Comparison of ENCODE assay signal across 17 mouse cellular contexts in the genomic region with DNA sequence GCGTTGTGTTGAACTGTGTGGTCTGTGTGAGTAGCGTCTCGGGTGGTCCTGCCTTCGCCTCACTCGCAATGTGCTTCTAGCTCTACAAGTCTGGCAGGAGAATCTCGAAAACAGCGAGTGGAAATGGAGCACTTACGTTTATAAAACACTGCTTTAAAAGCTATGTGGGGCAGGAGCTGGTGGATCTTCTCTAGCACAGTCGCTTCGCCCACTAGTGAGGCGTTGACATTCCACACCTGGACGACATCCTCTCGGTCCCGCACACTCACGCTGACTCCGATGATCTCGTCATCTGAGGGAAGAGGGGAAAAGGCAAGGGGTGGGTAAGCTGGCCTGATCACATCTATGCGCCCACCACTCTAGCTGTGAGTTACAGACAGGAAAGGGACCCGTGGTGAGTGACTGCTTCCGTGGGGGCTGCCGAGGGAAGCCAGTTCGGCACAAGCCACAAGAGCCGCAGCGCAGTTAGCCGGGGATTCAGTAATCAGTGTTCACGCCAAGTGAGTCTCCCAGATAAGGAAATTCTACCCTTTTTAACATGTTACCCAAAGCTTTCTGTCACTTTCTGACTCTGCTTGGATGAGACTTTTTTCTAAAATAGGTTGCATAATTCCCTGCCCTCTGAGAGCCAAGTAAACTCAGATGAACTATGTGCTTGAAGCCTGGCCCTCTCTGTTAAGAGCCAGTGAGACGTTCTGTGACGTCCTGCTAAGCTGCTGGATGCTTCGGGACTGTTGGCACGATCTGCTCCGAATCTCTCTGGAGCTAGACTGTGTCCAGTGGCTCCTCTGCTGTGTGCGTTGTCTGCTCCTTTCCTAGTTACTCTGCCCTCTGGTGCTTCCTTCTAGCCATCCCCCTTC. TPM values are rescaled to one million over a fixed set of nuclear protein-coding genes. Genes with fewer than 3 reads are reported as not detected.
DNase-seq lines count a peak whose midpoint lies in the region; ATAC-seq lines count a peak whose summit lies in the region.
"Had no signal": no experiment of that assay in that cellular context is flagged by ENCODE, and none has a peak within 500 bp of the region (broad histone marks: within the 10 kb centered on the region; RNA-seq: fewer than 3 reads in every experiment).

No protein-coding gene starts in this region.

- no peak overlapping the region for H3K4me3 ChIP-seq in heart, embryonic 11.5 days (ENCODE audit: low read depth, low read length)
- H3K4me3 ChIP-seq: forebrain, embryonic 15.5 days; hindbrain, embryonic 13.5 days; limb, embryonic 13.5 days; stomach, embryonic 15.5 days had no signal

- no peak overlapping the region for H3K4me2 ChIP-seq in heart, embryonic 11.5 days
- H3K4me2 ChIP-seq: forebrain, embryonic 15.5 days; hindbrain, embryonic 13.5 days; limb, embryonic 13.5 days; lung, embryonic 14.5 days; stomach, embryonic 15.5 days had no signal

- H3K27ac ChIP-seq in heart, embryonic 11.5 days (ENCODE audit: low read depth, low read length): no peak overlapping the region
- H3K27ac ChIP-seq: forebrain, embryonic 15.5 days; hindbrain, embryonic 13.5 days; limb, embryonic 13.5 days; stomach, embryonic 15.5 days had no signal

- 69% methylated on average over 32 of the region's 32 CpGs for WGBS in heart, embryonic 11.5 days (ENCODE audit: insufficient replicate concordance)

- H3K9me3 ChIP-seq in heart, embryonic 11.5 days (replicated peaks; ENCODE audit: control insufficient read depth, low read length): no peaks in the 10 kb centered on the region
- H3K9me3 ChIP-seq: forebrain, embryonic 15.5 days; hindbrain, embryonic 13.5 days; limb, embryonic 13.5 days; stomach, embryonic 15.5 days had no signal

- H3K36me3 ChIP-seq in heart, embryonic 11.5 days (ENCODE audit: control insufficient read depth, insufficient read depth, low read length): no peaks in the 10 kb centered on the region
- H3K36me3 ChIP-seq: forebrain, embryonic 15.5 days; stomach, embryonic 15.5 days had no signal

- no peak overlapping the region for H3K9ac ChIP-seq in heart, embryonic 11.5 days (ENCODE audit: low read depth, low read length)
- H3K9ac ChIP-seq: forebrain, embryonic 15.5 days; hindbrain, embryonic 13.5 days; limb, embryonic 13.5 days; lung, embryonic 14.5 days; stomach, embryonic 15.5 days had no signal

- peak; percentile 43 to 60 for DNase-seq in heart, adult 18-20 months
- peak; percentile 44 for DNase-seq in thymus, postnatal 4 days
- no peak for DNase-seq in thymus, postnatal 36 days
- peak; percentile 11 for DNase-seq in heart, postnatal 4 days
- no peak for DNase-seq in spleen, adult 18-20 months
- DNase-seq: cerebellum, adult 2 months; kidney, adult 8-10 months; lung, embryonic 14.5 days; right cerebral cortex, postnatal 4 days had no signal

- H3K4me1 ChIP-seq in heart, embryonic 11.5 days (ENCODE audit: control insufficient read depth, insufficient read depth, low read length): no peaks in the 10 kb centered on the region
- H3K4me1 ChIP-seq: stomach, embryonic 15.5 days had no signal

- H3K27me3 ChIP-seq in heart, embryonic 11.5 days (ENCODE audit: control insufficient read depth, insufficient read depth, low read length): no peaks in the 10 kb centered on the region
- H3K27me3 ChIP-seq: forebrain, embryonic 15.5 days; hindbrain, embryonic 13.5 days; limb, embryonic 13.5 days; stomach, embryonic 15.5 days had no signal

- ATAC-seq in heart, embryonic 11.5 days (replicated peaks; ENCODE audit: insufficient number of reproducible peaks, low FRiP score, low TSS enrichment): no peak
- no peak for ATAC-seq in inflammation-experienced regulatory T-cells, adult 6 months
- ATAC-seq: activated CD4-positive, CD25-positive, alpha-beta regulatory T cell, adult 4 months; forebrain, embryonic 15.5 days; midbrain, embryonic 16.5 days had no signal

RNA-seq across cellular contexts. Expression of gene Eif4e3, which starts 34.2 kb away (rescaled TPM):
- total RNA-seq in heart, adult 18-20 months (2021): 10 to 100 TPM; 44.5 to 45.6 TPM
- 5.8 and 6.1 TPM in 2 replicates for polyA plus RNA-seq in heart, embryonic 11.5 days (2014; fragmentation: Nextera tagmentation; extraction: Ambion mirVana)
- total RNA-seq in heart, postnatal 4 days (2021): 10 to 100 TPM; 17.6 to 20.4 TPM
- polyA plus RNA-seq in inflammation-experienced regulatory T-cells, adult 6 months (2017; shearing (Covaris generic)): 10 to 100 TPM; 23.0 to 31.4 (median 29.9) TPM

RNA-seq across cellular contexts. Expression of gene Gm20696, which starts 34.2 kb away (rescaled TPM):
- total RNA-seq in heart, adult 18-20 months (2021): 1 to 10 TPM in 1 of 2 experiments, under 1 TPM in 1; 0.94 to 2.2 TPM
- polyA plus RNA-seq in heart, embryonic 11.5 days (2014; fragmentation: Nextera tagmentation; extraction: Ambion mirVana): 2.1 and 4.0 TPM in 2 replicates
- total RNA-seq in heart, postnatal 4 days (2021): 1 to 10 TPM; 2.5 to 3.4 TPM
- 10 to 100 TPM in 2 of 3 experiments, under 1 TPM in 1; 0.88 to 21.2 (median 18.7) TPM for polyA plus RNA-seq in inflammation-experienced regulatory T-cells, adult 6 months (2017; shearing (Covaris generic))

Comparison
In these comparisons a context has a peak if more than half of its experiments do, and no peak if none do; other contexts are left out.
1. DNase-seq: peak in heart, adult 18-20 months (2 of 2), thymus, postnatal 4 days (single experiment) and heart, postnatal 4 days (single experiment); none in thymus, postnatal 36 days (0 of 2) and spleen, adult 18-20 months (0 of 2).